Mouse (Mus musculus) thymus, postnatal 14 days (tissue): Measurements from ENCODE around the gene Gm17018.

ENCODE experiments used
- DNase-seq: peaks from one replicate; pipeline ENCODE4 v3.0.0; 2021

Gm17018 gene

GRCm38 (mm10) chr19:45592916-45593315, 32.5 kb downstream of the Gm17018 start:
- no peak for DNase-seq

- no peak for DNase-seq
Measured at GRCm38 (mm10) chr19:45594079-45594478, 33.7 kb downstream of the Gm17018 start.

DNA sequence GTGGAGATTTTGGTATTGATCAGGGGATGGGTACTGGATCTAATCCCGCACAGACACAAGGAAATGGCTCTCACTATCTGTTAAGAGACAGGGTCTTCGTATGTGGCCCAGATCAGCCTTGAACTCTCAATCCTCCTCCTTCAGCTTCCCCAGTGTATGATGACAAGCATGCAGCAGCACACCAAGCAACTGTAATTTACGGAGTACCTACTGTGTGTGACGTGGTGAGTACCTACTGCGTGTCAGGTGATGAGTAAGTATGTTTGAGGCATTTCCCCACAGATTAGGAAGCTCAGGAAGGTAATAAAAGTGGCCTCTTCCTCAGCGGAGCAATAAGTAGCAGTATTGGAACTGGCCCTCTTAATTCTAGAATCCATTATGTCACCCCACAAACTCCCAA, 35.1 kb downstream of the Gm17018 start:
- DNase-seq, result no peak

DNA sequence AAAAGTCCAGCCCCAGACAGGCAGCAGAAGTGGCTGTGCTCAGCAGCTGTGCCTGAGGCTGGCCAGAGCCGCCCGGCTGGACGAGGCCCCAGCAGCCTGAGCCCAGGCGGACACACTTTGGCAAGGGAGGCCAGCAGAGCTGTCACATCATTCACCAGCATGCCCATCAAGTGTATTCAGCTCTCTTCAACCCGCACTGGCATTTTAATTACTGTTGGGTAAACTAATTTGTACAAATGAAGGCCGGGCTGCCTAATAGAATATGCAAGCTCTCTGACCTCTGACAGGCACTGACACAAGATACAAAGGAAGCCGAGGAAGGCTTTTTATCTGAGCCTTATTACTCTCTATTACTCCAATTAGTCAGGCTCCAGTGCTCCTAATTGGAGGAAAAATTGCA, 35.6 kb downstream of the Gm17018 start:
- DNase-seq, result no peak

DNA sequence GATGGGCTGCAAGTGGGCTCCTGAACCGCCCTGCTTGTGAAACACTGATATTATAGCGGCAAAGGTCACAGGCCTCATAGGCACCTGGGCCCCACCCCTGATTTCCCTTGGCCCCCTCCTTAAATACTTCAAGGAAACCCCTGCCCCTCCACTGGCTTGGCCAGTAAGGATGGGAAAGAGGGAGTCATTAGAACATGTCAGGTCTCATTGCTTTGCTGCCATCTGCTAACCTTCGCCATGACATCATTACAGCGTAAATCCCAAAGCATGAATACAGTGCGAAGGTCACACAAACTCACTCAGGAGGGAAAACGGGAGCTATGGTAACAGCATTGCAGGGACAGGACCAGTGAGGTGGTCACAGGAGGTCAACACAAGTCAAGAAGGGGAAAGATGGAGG, 36.0 kb downstream of the Gm17018 start:
- no peak for DNase-seq

GRCm38 (mm10) chr19:45597106-45597505, 36.7 kb downstream of the Gm17018 start:
- no peak for DNase-seq

DNA sequence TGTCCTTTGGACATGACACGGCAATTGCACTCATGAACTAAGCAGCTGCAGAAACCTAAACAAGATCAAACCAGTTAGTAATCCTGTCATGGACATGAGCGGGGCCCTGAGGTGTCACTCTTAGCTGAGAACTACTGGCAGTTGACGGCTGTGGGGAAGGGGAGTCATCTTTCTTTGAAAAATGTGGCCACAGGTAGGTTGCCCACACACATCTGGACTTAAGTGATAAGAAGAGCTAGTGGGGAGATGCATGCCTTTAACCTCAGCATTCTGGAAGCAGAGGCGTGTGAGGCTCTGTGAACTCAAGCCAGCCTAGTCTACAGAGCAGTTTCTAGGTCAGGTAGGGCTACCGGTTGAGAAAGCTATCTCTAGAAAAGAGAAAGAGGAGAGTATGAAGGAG, 42.2 kb downstream of the Gm17018 start:
- no peak for DNase-seq

DNA sequence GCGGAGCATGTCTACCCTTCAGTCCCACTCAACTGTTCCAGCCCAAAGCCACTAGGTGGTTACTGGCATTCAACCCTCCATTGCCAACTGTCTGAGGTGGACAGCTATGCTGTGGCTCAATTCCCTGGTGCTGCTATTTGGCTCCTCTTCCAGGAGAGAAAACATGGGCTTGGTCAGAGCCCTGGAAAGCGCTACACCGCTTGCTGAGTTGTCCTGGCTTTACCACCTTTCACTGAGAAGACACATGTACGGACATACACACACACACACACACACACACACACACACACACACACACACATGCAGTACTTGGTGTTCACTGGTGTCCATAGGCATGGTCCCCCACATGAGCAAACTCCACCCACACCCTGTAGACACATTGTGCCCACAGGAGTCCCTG, 46.3 kb downstream of the Gm17018 start:
- DNase-seq, result no peak

DNA sequence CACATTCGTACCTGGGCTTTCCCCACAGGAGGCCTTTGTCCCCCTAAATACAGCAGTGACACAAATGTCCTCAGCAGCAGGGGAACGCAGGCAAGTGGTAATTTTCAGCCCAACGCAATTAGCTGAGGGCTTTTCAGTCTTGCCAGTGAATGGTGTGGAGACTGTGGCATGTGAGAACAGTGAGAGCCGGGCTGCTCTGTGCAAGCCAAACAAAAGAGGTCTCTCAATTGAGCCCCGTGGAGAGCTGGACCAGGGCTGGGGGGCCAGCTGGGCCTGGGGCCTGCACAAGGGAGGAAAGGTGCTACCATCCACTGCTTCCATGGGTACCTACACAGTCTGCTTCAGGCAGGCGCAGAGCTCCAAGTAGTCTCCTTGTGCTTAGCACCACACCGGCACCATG, 47.1 kb downstream of the Gm17018 start:
- DNase-seq, result no peak

DNA sequence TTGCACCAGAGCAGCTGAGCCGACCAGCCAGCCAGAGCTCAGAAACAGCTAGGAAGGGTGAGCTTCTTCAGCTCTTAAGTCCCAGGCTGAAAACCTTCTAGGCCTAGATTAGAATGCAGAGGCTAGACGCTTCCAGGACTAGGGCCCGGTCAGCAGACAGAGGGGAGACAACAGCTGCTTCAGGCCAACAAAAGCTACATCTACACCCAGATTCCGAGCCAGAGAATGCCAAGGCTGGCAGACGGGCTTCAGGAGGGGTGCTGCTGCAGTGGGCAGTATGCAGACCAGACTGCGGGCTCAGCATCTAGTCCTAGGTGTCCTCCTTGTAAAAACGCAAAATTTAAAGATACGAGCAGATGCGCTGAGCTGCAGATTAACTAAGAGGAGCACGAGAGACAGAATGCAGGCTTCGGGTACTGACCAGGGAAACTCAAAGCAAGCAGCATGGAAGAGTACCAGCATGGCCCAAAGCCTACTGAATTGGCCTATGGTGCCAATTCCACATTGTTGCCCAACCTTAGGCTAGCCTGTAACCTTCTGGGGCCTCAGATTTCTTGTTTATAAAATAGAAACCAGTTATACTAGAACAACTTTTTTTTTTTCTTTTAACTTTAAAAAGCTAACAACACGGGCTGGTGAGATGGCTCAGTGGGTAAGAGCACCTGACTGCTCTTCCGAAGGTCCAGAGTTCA, 48.4 kb downstream of the Gm17018 start:
- no peak for DNase-seq

DNA sequence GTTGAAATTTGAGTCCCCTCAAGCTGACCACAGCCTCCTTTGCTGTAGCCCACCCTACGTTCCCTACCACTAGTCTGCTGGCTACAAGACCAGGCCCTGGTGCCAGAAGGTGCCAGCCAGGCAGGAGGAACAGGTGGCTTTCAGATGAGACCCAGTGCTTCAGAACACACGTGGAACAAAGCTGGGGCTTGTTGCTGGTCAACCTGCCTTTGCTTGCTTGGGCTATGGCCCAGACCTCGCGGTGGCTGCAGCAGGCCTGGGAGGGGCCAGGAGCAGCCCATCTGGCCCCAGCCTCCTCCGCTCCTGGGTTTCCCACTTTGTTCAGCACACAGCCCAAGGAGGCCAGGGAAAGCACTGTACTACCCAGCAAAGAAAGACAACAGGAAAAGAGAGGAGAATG, 50.4 kb downstream of the Gm17018 start:
- DNase-seq, result no peak

DNA sequence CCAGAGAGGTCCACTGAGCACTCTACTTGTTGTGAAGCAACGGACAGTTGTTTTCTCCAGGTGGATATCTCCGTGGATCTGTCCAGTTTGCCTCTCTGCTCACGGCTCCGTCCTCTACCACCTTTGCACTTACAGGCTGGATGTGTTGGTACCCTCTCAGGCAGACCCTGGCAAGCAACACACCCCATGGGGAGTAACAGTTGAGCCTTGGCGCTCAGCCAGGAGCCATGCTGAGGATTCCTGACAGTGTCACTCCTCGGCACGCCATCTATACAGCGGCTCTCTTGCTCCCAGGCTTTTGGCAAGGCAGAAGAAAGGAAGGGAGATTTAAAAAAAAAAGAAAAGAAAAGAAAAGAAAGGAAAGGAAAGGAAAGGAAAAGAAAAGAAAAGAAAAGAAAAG, 54.0 kb downstream of the Gm17018 start:
- no peak for DNase-seq

- DNase-seq, result no peak
Measured at GRCm38 (mm10) chr19:45614928-45615327, 54.5 kb downstream of the Gm17018 start.

GRCm38 (mm10) chr19:45615415-45616213, 55.2 kb downstream of the Gm17018 start:
- DNase-seq, result no peak

GRCm38 (mm10) chr19:45616214-45616518, 55.8 kb downstream of the Gm17018 start:
- no peak for DNase-seq

- DNase-seq, result no peak
Measured at GRCm38 (mm10) chr19:45616735-45617134, 56.3 kb downstream of the Gm17018 start.

DNA sequence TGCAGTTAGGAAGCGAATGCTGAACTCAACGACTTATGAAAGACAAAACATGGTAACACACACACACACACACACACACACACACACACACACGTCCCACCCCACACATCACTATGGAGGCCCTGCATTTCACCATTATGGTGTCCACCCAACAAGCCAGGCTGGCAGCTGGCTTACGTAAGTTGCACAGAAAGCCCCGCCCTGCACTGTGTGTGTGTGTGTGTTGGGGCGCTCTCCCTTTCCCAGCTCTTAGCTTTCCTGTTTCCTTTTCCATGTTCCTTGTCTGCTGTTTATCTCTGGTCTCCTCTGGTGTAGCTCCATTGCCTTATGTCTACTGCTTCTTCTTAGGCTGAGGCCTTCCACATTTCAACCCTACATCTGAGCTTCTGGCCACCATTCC, 57.8 kb downstream of the Gm17018 start:
- DNase-seq, result no peak

GRCm38 (mm10) chr19:45619744-45620501, 59.5 kb downstream of the Gm17018 start:
- no peak for DNase-seq

DNA sequence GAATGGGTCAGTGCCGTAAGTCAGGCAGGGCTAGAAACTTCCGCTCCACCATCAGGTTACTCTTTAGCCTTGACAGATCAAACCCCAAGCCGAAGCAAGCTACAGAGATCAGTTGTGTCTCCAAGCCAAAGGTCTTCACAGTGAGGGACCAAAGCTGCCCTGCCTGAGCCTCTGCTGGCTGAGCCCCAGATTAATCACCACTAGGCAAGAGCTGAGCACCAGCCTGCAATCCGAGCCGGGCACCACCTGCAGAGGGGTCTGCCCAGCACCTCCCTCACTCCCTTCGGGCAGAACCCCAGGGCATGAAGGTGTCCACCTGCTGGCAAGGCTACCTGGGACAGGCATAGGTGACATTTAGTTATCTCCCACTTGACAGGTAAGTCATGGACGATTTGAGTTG, 60.6 kb downstream of the Gm17018 start:
- DNase-seq, result no peak

GRCm38 (mm10) chr19:45622144-45622543, 61.7 kb downstream of the Gm17018 start:
- DNase-seq, result no peak

GRCm38 (mm10) chr19:45623710-45624109, 63.3 kb downstream of the Gm17018 start:
- no peak for DNase-seq

DNA sequence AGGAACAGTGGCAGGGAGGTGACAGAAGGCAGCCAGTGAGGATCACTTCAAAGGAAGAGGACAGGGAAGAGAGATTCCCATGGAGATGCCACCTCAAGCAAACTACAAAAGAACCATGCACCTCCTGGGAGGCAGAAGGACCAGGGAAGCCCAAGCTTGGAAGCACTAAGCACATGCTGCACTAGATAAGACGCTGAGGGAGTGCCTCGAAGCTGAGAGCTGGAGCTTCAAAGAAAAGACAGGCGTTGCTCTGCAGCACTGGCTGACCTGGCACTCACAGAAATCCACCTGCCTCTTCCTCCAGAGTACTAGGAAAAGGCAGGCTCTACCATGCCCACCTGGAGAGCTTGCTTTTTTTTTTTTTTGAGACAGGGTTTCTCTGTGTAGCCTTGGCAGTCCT, 66.6 kb downstream of the Gm17018 start:
- DNase-seq, result no peak

GRCm38 (mm10) chr19:45628649-45629048, 68.2 kb downstream of the Gm17018 start:
- no peak for DNase-seq

DNA sequence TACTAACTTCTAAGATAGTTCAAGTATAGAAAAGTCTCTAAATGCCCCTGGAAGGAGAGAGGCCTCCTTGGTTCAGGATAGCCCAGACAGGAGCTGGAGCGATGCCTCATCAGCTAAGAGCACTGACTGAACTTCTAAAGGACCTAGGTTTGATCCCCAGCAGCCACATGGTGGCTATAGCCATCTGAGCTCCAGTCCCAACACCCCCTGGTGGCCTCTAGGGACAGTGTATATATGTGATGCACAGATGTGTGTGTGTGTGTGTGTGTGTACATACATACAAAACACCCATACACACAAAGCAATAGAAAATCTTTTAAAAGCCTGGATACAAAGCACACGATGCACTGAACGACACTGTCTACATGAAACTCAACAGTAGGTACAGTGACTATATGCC, 68.8 kb downstream of the Gm17018 start:
- DNase-seq, result peak; percentile 62
